Mouse (Mus musculus): Measurements from ENCODE around the gene Gabrb3. TPM values are rescaled to one million over a fixed set of nuclear protein-coding genes. Genes with fewer than 3 reads are reported as not detected.

Gabrb3 gene
- polyA plus RNA-seq, 1 experiment from 2014 or later, result 14.2 TPM

- H3K9me3 ChIP-seq (ENCODE audit: control insufficient read depth, low read length), result no peaks in the 10 kb centered on the region; the same call in 1 of the 2 replicates
- WGBS, result 1% methylated on average over 63 of the region's 72 CpGs
- peak; percentile 54 for DNase-seq (ENCODE audit: low spot score)
- H3K27ac ChIP-seq (ENCODE audit: low read depth, low read length), result no peak overlapping the region
- no peaks in the 10 kb centered on the region for H3K36me3 ChIP-seq (ENCODE audit: control insufficient read depth, insufficient read depth, low read length)
- H3K9ac ChIP-seq (ENCODE audit: low read length), result peak overlapping the region; percentile 32
- peak; percentile 70 for ATAC-seq (ENCODE audit: insufficient read depth, low FRiP score, low TSS enrichment)
- H3K27me3 ChIP-seq (ENCODE audit: control insufficient read depth, insufficient read depth, low read length), result peaks cover 39% of the 10 kb centered on the region
- peak overlapping the region; percentile 74 for H3K4me2 ChIP-seq (ENCODE audit: low read depth)
- no peaks in the 10 kb centered on the region for H3K4me1 ChIP-seq (ENCODE audit: control insufficient read depth, insufficient read depth, low read length)
- peak overlapping the region; percentile 44 for H3K4me3 ChIP-seq (ENCODE audit: low read depth, low read length)
Measured at GRCm38 (mm10) chr7:57508860-57509632, 89.6 kb downstream of the Gabrb3 start.

DNA sequence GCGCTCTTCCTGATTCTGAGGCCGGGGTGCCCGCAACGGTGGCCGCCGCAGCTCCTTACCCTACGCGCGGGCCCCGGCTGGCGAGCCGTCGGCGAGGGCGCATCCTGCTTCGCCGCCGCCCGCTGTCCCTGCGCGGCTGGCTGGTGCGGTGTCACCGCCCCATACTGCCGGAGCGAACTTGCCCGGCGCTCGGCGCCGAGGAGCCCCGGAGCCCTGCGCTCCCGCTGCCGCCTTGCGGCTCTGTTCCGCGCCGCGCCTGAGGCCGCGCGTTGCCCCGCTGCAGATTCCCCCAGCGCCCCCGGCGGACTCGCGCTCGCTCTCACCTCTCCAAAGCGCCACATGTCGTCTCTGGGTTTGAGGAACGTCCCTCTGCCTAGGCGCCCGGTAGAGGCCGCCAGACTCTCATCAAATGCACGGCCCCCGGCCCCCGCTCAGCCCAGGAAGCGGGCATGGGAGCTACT is 90.2 kb downstream of the Gabrb3 start, which contains the start of gene Gabra5:
TSS of gene Gabra5 (minus strand) at position 379 of the 461 bp plus-strand sequence.
- Histone ChIP-seq H3K9ac (ENCODE audit: low read length) (peak within 1 kb of the TSS; percentile 32), H3K27ac (ENCODE audit: low read depth, low read length) (no peak within 1 kb of the TSS), H3K27me3 (ENCODE audit: control insufficient read depth, insufficient read depth, low read length) (peaks cover 39% of the 10 kb centered on the region), H3K4me1 (ENCODE audit: control insufficient read depth, insufficient read depth, low read length) (no peaks in the 10 kb centered on the region), H3K9me3 (ENCODE audit: control insufficient read depth, low read length) (no peaks in the 10 kb centered on the region; the same call in 1 of the 2 replicates), H3K36me3 (ENCODE audit: control insufficient read depth, insufficient read depth, low read length) (no peaks in the 10 kb centered on the region), H3K4me2 (ENCODE audit: low read depth) (peak within 1 kb of the TSS; percentile 74), H3K4me3 (ENCODE audit: low read depth, low read length) (peak within 1 kb of the TSS; percentile 44)
- peak; percentile 72 for DNase-seq (ENCODE audit: low spot score)
- ATAC-seq (ENCODE audit: insufficient read depth, low FRiP score, low TSS enrichment), result peak; percentile 73
- WGBS, result 2% methylated on average over 51 of the region's 59 CpGs

DNA sequence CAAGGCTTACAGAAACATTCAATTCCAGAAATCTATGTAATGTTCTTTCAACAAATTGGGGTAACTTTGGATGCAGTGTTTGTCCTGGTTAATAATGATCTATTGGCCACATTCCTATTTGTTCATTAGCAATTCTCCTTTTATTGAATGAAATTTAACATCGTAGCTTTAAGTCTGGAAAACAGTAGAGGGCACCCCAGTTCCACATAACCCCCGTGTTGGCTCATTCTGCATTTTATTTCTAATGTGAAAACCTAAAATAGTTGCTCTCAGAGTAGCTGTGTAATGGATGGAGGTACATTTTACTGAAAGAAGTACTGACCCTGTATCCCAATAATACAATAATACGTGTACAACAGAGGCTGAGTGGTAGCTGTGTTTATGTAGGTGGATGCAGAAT is 93.5 kb downstream of the Gabrb3 start:
- Histone ChIP-seq H3K27ac (ENCODE audit: low read depth, low read length) (no peak overlapping the region), H3K27me3 (ENCODE audit: control insufficient read depth, insufficient read depth, low read length) (peaks cover 32% of the 10 kb centered on the region), H3K4me1 (ENCODE audit: control insufficient read depth, insufficient read depth, low read length) (no peaks in the 10 kb centered on the region), H3K36me3 (ENCODE audit: control insufficient read depth, insufficient read depth, low read length) (no peaks in the 10 kb centered on the region), H3K9ac (ENCODE audit: low read length) (no peak overlapping the region), H3K4me3 (ENCODE audit: low read depth, low read length) (no peak overlapping the region), H3K4me2 (ENCODE audit: low read depth) (no peak overlapping the region), H3K9me3 (ENCODE audit: control insufficient read depth, low read length) (no peaks in the 10 kb centered on the region; the same call in 1 of the 2 replicates)
- DNase-seq (ENCODE audit: low spot score), result no peak
- 37% methylated on average over 3 of the region's 3 CpGs for WGBS
- ATAC-seq (ENCODE audit: insufficient read depth, low FRiP score, low TSS enrichment), result no peak

DNA sequence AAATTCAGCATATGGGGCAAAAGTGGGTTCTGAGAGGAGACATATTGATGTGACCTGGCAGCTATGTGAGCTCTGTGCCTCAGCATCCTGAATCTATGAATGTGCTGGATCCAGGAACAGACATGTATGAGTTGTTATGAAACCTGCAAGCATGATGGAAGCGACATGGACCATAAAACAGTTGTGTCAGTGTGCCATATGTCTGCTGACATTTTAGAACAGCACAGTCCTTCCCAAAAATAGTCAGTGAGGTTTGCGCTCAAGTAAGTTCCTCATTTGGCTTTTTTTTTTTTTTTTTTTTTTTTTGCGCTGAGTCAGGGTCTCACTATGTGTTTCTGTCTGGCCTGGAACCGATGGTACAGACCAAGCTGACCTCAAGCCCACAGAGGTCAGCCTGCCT is 110.0 kb downstream of the Gabrb3 start:
- Histone ChIP-seq H3K9ac (ENCODE audit: low read length) (no peak overlapping the region), H3K4me1 (ENCODE audit: control insufficient read depth, insufficient read depth, low read length) (no peaks in the 10 kb centered on the region), H3K27ac (ENCODE audit: low read depth, low read length) (no peak overlapping the region), H3K9me3 (ENCODE audit: control insufficient read depth, low read length) (no peaks in the 10 kb centered on the region), H3K4me2 (ENCODE audit: low read depth) (no peak overlapping the region), H3K27me3 (ENCODE audit: control insufficient read depth, insufficient read depth, low read length) (no peaks in the 10 kb centered on the region), H3K36me3 (ENCODE audit: control insufficient read depth, insufficient read depth, low read length) (no peaks in the 10 kb centered on the region), H3K4me3 (ENCODE audit: low read depth, low read length) (no peak overlapping the region)
- DNase-seq (ENCODE audit: low spot score), result no peak
- ATAC-seq (ENCODE audit: insufficient read depth, low FRiP score, low TSS enrichment), result no peak
- 90% methylated on average over 4 of the region's 4 CpGs for WGBS

DNA sequence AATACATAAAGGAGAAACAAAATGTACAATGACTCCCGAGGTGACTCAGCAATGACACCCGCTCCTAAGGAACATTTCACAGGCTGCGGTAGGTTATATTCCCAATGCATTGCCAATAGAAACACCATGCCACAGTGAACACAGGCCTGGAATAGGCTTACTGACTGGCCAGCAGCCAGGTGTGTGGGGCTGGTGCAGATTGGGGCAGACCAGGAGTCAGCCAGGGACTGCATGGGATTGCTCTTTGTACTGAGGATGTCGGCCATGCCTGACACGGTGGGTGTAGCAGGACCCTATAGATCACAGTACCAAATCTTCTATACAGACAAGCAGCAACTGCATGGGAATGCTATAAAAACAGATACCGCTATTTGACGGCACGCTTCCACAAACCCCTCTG is 110.5 kb downstream of the Gabrb3 start:
- ATAC-seq (ENCODE audit: insufficient read depth, low FRiP score, low TSS enrichment) (no peak), DNase-seq (ENCODE audit: low spot score) (no peak)
- H3K36me3 ChIP-seq (ENCODE audit: control insufficient read depth, insufficient read depth, low read length), result no peaks in the 10 kb centered on the region
- no peaks in the 10 kb centered on the region for H3K4me1 ChIP-seq (ENCODE audit: control insufficient read depth, insufficient read depth, low read length)
- H3K4me2 ChIP-seq (ENCODE audit: low read depth), result no peak overlapping the region
- H3K9ac ChIP-seq (ENCODE audit: low read length), result no peak overlapping the region
- no peaks in the 10 kb centered on the region for H3K9me3 ChIP-seq (ENCODE audit: control insufficient read depth, low read length)
- 95% methylated on average over 8 of the region's 8 CpGs for WGBS
- no peak overlapping the region for H3K27ac ChIP-seq (ENCODE audit: low read depth, low read length)
- H3K4me3 ChIP-seq (ENCODE audit: low read depth, low read length), result no peak overlapping the region
- H3K27me3 ChIP-seq (ENCODE audit: control insufficient read depth, insufficient read depth, low read length), result no peaks in the 10 kb centered on the region

DNA sequence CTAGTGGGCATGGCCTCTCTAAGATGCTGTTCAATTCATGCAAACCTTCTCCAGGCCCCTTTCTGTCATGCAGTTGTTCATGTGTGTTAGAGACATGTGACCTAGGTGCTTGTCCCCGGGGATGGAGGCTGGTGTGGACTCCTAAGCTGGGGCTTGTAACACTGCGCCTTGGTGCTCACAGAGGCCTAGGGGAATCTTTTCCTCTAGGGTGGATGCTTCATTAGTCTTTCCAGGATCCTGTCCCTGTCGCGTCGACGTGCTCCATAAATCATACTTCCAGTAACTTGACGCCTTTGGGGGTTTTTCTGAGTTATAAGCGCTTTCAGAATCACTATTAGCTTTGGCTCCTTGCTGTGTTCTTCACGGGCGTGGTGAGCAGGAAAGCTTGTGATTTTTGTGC is 113.2 kb downstream of the Gabrb3 start:
- H3K9me3 ChIP-seq (ENCODE audit: control insufficient read depth, low read length), result no peaks in the 10 kb centered on the region
- no peaks in the 10 kb centered on the region for H3K4me1 ChIP-seq (ENCODE audit: control insufficient read depth, insufficient read depth, low read length)
- H3K36me3 ChIP-seq (ENCODE audit: control insufficient read depth, insufficient read depth, low read length), result no peaks in the 10 kb centered on the region
- WGBS, result 77% methylated on average over 10 of the region's 10 CpGs
- ATAC-seq (ENCODE audit: insufficient read depth, low FRiP score, low TSS enrichment) (no peak), DNase-seq (ENCODE audit: low spot score) (no peak)
- H3K27me3 ChIP-seq (ENCODE audit: control insufficient read depth, insufficient read depth, low read length), result no peaks in the 10 kb centered on the region
- H3K4me3 ChIP-seq (ENCODE audit: low read depth, low read length), result no peak overlapping the region
- no peak overlapping the region for H3K27ac ChIP-seq (ENCODE audit: low read depth, low read length)
- H3K9ac ChIP-seq (ENCODE audit: low read length), result no peak overlapping the region
- H3K4me2 ChIP-seq (ENCODE audit: low read depth), result no peak overlapping the region

- ATAC-seq (ENCODE audit: insufficient read depth, low FRiP score, low TSS enrichment) (peak; percentile 69; the same call in 1 of the 2 replicates), DNase-seq (ENCODE audit: low spot score) (peak; percentile 14)
- 22% methylated on average over 7 of the region's 7 CpGs for WGBS
- Histone ChIP-seq H3K9ac (ENCODE audit: low read length) (no peak overlapping the region), H3K27me3 (ENCODE audit: control insufficient read depth, insufficient read depth, low read length) (no peaks in the 10 kb centered on the region), H3K36me3 (ENCODE audit: control insufficient read depth, insufficient read depth, low read length) (no peaks in the 10 kb centered on the region), H3K4me1 (ENCODE audit: control insufficient read depth, insufficient read depth, low read length) (no peaks in the 10 kb centered on the region), H3K4me2 (ENCODE audit: low read depth) (no peak overlapping the region), H3K9me3 (ENCODE audit: control insufficient read depth, low read length) (no peaks in the 10 kb centered on the region), H3K4me3 (ENCODE audit: low read depth, low read length) (no peak overlapping the region), H3K27ac (ENCODE audit: low read depth, low read length) (no peak overlapping the region)
Measured at GRCm38 (mm10) chr7:57538565-57538964, 119.1 kb downstream of the Gabrb3 start.

DNA sequence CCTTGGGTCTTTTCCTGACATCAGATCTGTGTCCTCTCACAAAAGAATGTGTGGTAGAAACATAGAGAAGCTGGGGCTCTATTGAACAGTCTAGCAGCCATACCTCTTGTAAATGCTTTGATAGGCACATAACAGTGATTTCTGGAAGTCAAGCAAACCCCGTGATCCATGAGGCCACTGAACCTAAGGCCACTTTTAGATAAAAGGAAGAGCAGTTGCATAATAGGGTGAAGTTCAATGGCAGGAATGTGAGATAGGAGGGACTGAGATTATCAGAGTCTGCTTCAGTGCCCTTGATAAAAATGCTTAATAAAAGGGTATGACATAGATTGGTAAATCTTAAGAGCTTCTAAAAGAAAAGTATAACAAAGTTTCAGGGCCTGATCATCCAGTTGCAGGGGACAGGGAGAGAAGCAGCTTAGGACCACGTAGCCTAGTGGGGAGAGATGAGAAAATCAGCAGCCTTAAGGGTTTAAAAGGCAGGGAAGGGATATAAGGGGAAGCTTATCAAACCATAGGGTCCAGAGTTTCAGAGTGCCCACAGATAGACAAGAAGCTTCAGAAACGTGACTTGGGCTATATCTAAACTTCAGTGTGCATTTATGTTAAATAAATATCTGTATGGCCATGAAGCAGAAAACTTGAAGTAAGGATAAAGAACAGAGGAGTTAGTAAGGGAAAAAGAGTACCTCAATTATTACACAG is 141.4 kb downstream of the Gabrb3 start:
- H3K4me1 ChIP-seq (ENCODE audit: control insufficient read depth, insufficient read depth, low read length), result no peaks in the 10 kb centered on the region
- ATAC-seq (ENCODE audit: insufficient read depth, low FRiP score, low TSS enrichment), result no peak
- no peak overlapping the region for H3K9ac ChIP-seq (ENCODE audit: low read length)
- H3K4me3 ChIP-seq (ENCODE audit: low read depth, low read length), result no peak overlapping the region
- H3K27me3 ChIP-seq (ENCODE audit: control insufficient read depth, insufficient read depth, low read length), result no peaks in the 10 kb centered on the region
- H3K27ac ChIP-seq (ENCODE audit: low read depth, low read length), result no peak overlapping the region
- no peaks in the 10 kb centered on the region for H3K9me3 ChIP-seq (ENCODE audit: control insufficient read depth, low read length)
- H3K4me2 ChIP-seq (ENCODE audit: low read depth), result no peak overlapping the region
- DNase-seq (ENCODE audit: low spot score), result no peak
- WGBS, result 77% methylated on average over 3 of the region's 3 CpGs
- no peaks in the 10 kb centered on the region for H3K36me3 ChIP-seq (ENCODE audit: control insufficient read depth, insufficient read depth, low read length)
